Mouse (Mus musculus): ENCODE measurements around the gene Mad1l1.

GRCm38 (mm10) chr5:140331615-140332512 lies 10.5 kb upstream of the Mad1l1 start, which contains the start of gene Mrm2:
- TF ChIP-seq MAX (IDR thresholded peaks at IDR 0.05) (peak; percentile 38), CTCF (IDR thresholded peaks at IDR 0.05; ENCODE audit: control insufficient read depth, insufficient read depth, insufficient read length) (peak; percentile 86), USF1 (IDR thresholded peaks at IDR 0.05; ENCODE audit: low read depth) (no peak), CEBPB (IDR thresholded peaks at IDR 0.05; ENCODE audit: low read depth) (no peak), MYOG (IDR thresholded peaks at IDR 0.05; ENCODE audit: control insufficient read depth, extremely low read depth, insufficient read length) (no peak), MYOD1 (IDR thresholded peaks at IDR 0.05; ENCODE audit: control insufficient read depth, insufficient read length, low read depth) (no peak)

All from C2C12 (cell line).